Mouse (Mus musculus) mesoderm, embryonic 11.5 days (tissue): ENCODE measurements at regions not wholly inside any gene's neighbourhood (a gene's known extent, or its start where the extent isn't known, plus 50 kb on each side); places are given as distances from the start of the nearest gene placed in this dataset.
A peak's percentile ranks its signal among the peaks of the same experiment; 100 is the strongest.
"Not testable (repeated sequence)": the region's sequence is repeated elsewhere in the genome, so short reads cannot be mapped to it uniquely, and the experiment has no call there.

Experiments used
- DNase-seq: peaks from one replicate; pipeline ENCODE4 v3.0.0-alpha.2; 2012; ENCODE audit warnings: low read depth, low spot score

GRCm38 (mm10) chr14:83861736-83862135 is 581.6 kb upstream of the Pcdh17 start:
- DNase-seq = no peak

- DNase-seq = no peak
Observed at GRCm38 (mm10) chr14:83862653-83863052, 580.7 kb upstream of the Pcdh17 start.

- DNase-seq = no peak
Observed at GRCm38 (mm10) chr14:83886393-83886792, 557.0 kb upstream of the Pcdh17 start.

GRCm38 (mm10) chr14:83900711-83901110 is 542.7 kb upstream of the Pcdh17 start:
- DNase-seq = not testable (repeated sequence)

GRCm38 (mm10) chr14:83943101-83943500 is 500.3 kb upstream of the Pcdh17 start:
- DNase-seq = no peak

- peak; percentile 4 for DNase-seq
Observed at GRCm38 (mm10) chr14:83944176-83944575, 499.2 kb upstream of the Pcdh17 start.

GRCm38 (mm10) chr14:83949696-83950095 is 493.7 kb upstream of the Pcdh17 start:
- no peak for DNase-seq

- DNase-seq = no peak
Observed at GRCm38 (mm10) chr14:83959111-83959510, 484.3 kb upstream of the Pcdh17 start.

- DNase-seq = no peak
Observed at GRCm38 (mm10) chr14:83983566-83983965, 459.8 kb upstream of the Pcdh17 start.
